Mouse (Mus musculus) liver, embryonic 13.5 days (tissue): ENCODE results near the gene Zfp735. TPM values are rescaled to one million over a fixed set of nuclear protein-coding genes. Genes with fewer than 3 reads are reported as not detected.

Experiments
- ATAC-seq: fragments of 200-750 bp; cut with Nextera tagmentation; 2 replicates; pipeline ENCODE4 v1.8.0; 2017; ENCODE audit warnings: low read depth, mild to moderate bottlenecking, moderate number of reproducible peaks, moderate library complexity
- DNase-seq: peaks from one replicate; pipeline ENCODE4 v3.0.0; 2022
- H3K27ac ChIP-seq: fragments of 300-500 bp; sonication (generic); 2 replicates; pipeline ENCODE4 v1.5.1; 2015; ENCODE audit warnings: moderate library complexity, mild to moderate bottlenecking, inconsistent platforms
- H3K27me3 ChIP-seq: fragments of 300-500 bp; sonication (generic); 2 replicates; pipeline ENCODE4 v1.6.1; 2015; ENCODE audit warnings: mild to moderate bottlenecking, inconsistent platforms
- H3K36me3 ChIP-seq: fragments of 300-500 bp; sonication (generic); 2 replicates; pipeline ENCODE4 v1.6.1; 2015; ENCODE audit warnings: mild to moderate bottlenecking, inconsistent platforms
- H3K4me1 ChIP-seq: fragments of 300-500 bp; sonication (generic); replicated peaks from 2 replicates; pipeline ENCODE4 v1.6.1; 2015; ENCODE audit warnings: inconsistent platforms
- H3K4me2 ChIP-seq: fragments of 300-500 bp; sonication (generic); 2 replicates; pipeline ENCODE4 v1.6.1; 2015; ENCODE audit warnings: inconsistent platforms, mild to moderate bottlenecking, moderate library complexity
- H3K4me3 ChIP-seq: fragments of 300-500 bp; sonication (generic); replicated peaks from 2 replicates; pipeline ENCODE4 v1.5.1; 2015; ENCODE audit warnings: mild to moderate bottlenecking, inconsistent platforms
- H3K9ac ChIP-seq: fragments of 300-500 bp; sonication (generic); 2 replicates; pipeline ENCODE4 v1.6.1; 2015; ENCODE audit warnings: mild to moderate bottlenecking, inconsistent platforms
- H3K9me3 ChIP-seq: fragments of 300-500 bp; sonication (generic); replicated peaks from 2 replicates; pipeline ENCODE4 v1.6.1; 2016; ENCODE audit warnings: inconsistent platforms
- WGBS: fragments of 180-500 bp; shearing (Covaris S2); methylation state at CpG from one replicate; pipeline ENCODE4 v1.1.7; 2015; ENCODE audit not compliant: insufficient replicate concordance; 5-methylcytosine and 5-hydroxymethylcytosine counted together
- polyA plus RNA-seq: library from polyadenylated mRNA; unstranded; fragments of >200 nt; fragmentation: Nextera tagmentation; extraction: Ambion mirVana; gene quantifications from 2 replicates; pipeline ENCODE4 v1.2.1, GENCODE M21; 2015

The Zfp735 gene
- polyA plus RNA-seq: not detected in 2 replicates

DNA sequence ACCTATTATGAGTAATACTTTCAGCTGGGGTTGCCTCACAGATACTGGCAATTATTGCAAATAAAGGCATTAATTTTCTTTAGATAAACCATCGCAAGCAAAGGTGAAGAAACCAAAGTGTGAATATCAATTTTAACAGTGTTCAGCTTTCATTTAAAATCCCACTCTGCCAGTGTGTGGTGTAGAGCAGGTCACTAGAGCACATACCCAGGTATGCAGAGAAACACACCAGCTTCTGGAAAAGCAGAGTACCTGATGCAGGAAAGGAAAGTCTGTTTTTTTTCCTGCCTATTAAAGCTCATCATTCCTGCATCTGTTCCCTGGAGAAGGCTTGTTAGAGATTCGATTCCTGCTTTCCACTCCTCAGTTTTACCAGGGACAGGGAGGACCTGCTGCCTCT is at the start of gene Zfp735:
TSS of gene Zfp735 (plus strand) at position 301 of the 400 bp plus-strand sequence.
- H3K27me3 ChIP-seq: no peaks in the 10 kb centered on the region
- DNase-seq (no peak), ATAC-seq (no peak)
- 44% methylated on average over 2 of the region's 2 CpGs for WGBS
- no peak within 1 kb of the TSS for H3K4me2 ChIP-seq
- H3K4me1 ChIP-seq: no peaks in the 10 kb centered on the region
- H3K36me3 ChIP-seq: no peaks in the 10 kb centered on the region
- H3K27ac ChIP-seq: no peak within 1 kb of the TSS
- no peak within 1 kb of the TSS for H3K4me3 ChIP-seq
- no peaks in the 10 kb centered on the region; the same call in 1 of the 2 replicates for H3K9me3 ChIP-seq
- no peak within 1 kb of the TSS for H3K9ac ChIP-seq

DNA sequence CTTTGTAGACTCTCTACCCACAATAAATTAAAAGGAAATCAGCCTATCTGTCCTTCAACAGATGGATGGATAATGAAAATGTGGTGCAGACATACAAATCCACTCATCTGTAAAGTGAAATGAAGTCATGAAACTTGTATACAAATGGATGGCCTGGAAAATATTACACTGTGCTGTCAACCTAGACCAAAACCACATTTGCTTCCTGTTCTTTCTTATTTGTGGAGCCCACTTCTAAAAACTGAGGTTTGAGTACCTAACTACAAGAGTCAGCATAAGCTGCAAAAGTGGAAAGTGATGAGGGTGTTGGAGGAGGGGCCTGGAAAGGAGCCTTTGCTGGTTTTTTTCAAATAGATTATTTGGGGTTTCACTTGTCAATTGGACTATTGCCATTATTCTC is 70.5 kb downstream of the Zfp735 start:
- ATAC-seq (no peak), DNase-seq (no peak)
- H3K9me3 ChIP-seq: no peaks in the 10 kb centered on the region; the same call in 1 of the 2 replicates
- H3K4me3 ChIP-seq: no peak overlapping the region
- H3K9ac ChIP-seq: no peak overlapping the region
- no peaks in the 10 kb centered on the region for H3K36me3 ChIP-seq
- H3K4me2 ChIP-seq: no peak overlapping the region
- no peak overlapping the region for H3K27ac ChIP-seq
- H3K4me1 ChIP-seq: no peaks in the 10 kb centered on the region
- no peaks in the 10 kb centered on the region for H3K27me3 ChIP-seq

Other genes starting within 250 kb of the Zfp735 start
- not detected in 2 replicates for gene Olfr380, start 231.3 kb upstream of the Zfp735 start, polyA plus RNA-seq
- not detected in 2 replicates for gene Olfr381, start 197.2 kb upstream of the Zfp735 start, polyA plus RNA-seq
- gene Olfr382, start 171.6 kb upstream of the Zfp735 start, polyA plus RNA-seq: not detected in 2 replicates
- not detected in 2 replicates for gene Olfr385, start 95.8 kb upstream of the Zfp735 start, polyA plus RNA-seq
- gene Olfr384, start 90.2 kb upstream of the Zfp735 start, polyA plus RNA-seq: not detected in 2 replicates
- not detected in 2 replicates for gene Olfr389, start 91.9 kb downstream of the Zfp735 start, polyA plus RNA-seq
- gene Olfr390, start 94.2 kb downstream of the Zfp735 start, polyA plus RNA-seq: not detected in 2 replicates
- gene Olfr391-ps, start 114.3 kb downstream of the Zfp735 start, polyA plus RNA-seq: not detected in 2 replicates
- not detected in 2 replicates for gene Olfr392, start 128.3 kb downstream of the Zfp735 start, polyA plus RNA-seq
- not detected in 2 replicates for gene Olfr393, start 162.7 kb downstream of the Zfp735 start, polyA plus RNA-seq
- not detected in 2 replicates for gene Olfr394, start 202.0 kb downstream of the Zfp735 start, polyA plus RNA-seq
- not detected in 2 replicates for gene Olfr395, start 220.5 kb downstream of the Zfp735 start, polyA plus RNA-seq
- not detected in 2 replicates for gene Olfr23, start 247.9 kb downstream of the Zfp735 start, polyA plus RNA-seq